Mouse (Mus musculus): ENCODE results near the gene Mysm1.
A peak's percentile ranks its signal among the peaks of the same experiment; 100 is the strongest.

Gene Mysm1

GRCm38 (mm10) chr4:94978590-94979499 is at the start of gene Mysm1:
Gene Mysm1 (minus strand): TSS chr4:94979100.
- DNase-seq (ENCODE audit: extremely low spot score, low spot score), result peak; percentile 95

DNA sequence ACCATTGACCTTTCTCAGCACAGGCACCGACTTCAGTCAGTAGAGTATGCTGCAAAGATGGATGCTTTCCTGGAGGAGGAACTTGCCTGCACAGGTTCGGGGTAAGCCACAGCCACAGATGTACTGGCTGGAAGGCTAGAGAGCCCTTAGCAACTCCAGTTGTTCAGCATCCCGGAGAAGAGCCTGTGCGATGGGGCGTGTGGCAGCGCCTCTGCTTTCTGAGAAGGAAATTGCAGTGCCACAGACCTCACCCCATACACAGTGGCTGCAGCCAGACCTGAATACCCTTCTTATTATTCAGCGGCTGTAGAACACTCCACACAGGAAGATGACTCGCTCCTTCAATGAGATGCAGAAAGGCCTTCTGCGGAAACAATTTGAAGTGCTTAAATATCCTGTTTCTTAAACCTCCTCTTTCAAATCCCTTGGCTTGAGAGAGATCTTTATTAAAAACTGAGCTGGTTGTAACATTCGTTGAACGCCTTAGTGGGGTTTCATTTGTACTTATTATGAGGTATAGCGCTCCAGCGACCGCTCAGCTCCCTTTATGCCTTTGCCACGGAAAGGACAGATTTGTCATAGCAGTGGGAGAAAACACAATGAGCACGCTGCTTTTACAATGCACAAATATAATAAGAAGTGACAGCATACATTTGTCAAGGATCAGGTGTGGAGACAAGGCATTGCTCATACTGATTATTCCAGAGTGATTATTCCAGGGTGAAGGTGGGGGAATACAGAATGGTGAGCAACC is 47.1 kb upstream of the Mysm1 start:
- DNase-seq (ENCODE audit: extremely low spot score, low spot score), result no peak

- DNase-seq (ENCODE audit: extremely low spot score, low spot score), result no peak
Observed at GRCm38 (mm10) chr4:95023350-95023953, 44.6 kb upstream of the Mysm1 start.

- DNase-seq (ENCODE audit: extremely low spot score, low spot score), result no peak
Observed at GRCm38 (mm10) chr4:95021649-95022637, 43.0 kb upstream of the Mysm1 start.

- DNase-seq (ENCODE audit: extremely low spot score, low spot score), result no peak
Observed at GRCm38 (mm10) chr4:95020201-95020600, 41.3 kb upstream of the Mysm1 start.

DNA sequence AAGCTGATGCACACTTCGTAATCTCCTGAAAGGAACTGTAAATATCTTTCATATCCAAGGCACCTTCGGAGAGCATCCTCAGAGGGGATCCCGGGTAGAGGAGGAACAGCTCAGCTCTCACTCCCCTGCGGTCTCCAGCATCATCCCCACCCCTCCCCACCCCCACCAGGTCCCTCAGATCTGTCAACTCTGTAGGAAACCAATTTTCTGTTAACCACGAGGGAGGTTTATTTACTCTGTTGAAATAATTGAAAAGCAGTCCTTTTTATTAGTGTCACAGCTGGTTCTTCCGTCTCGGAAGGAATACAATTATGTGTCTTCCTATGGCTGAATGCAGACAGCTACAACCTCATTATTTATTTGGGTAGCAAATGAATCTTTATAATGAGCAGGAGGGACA is 39.3 kb upstream of the Mysm1 start:
- DNase-seq (ENCODE audit: extremely low spot score, low spot score), result no peak

- no peak for DNase-seq (ENCODE audit: extremely low spot score, low spot score)
Observed at GRCm38 (mm10) chr4:95012706-95013105, 33.8 kb upstream of the Mysm1 start.

DNA sequence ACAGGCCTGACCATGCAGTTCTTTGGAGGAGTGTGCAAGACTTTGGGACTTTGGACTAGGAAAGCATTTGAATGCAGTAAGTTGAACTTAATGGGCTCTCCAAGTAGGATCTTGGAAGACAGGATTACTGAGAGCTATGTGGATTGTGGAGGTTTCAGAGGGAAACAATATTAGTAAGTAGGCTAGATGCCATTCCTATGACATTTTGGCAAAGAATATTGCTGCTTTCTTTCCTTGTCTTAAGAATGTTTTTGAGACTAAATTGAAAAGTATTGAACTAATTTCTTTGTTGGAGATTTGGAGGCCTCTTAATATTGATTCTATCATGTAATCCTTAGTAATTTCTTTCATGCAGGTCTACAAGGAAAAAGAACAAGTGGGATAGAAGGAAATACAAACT is 33.4 kb upstream of the Mysm1 start:
- DNase-seq (ENCODE audit: extremely low spot score, low spot score), result no peak

GRCm38 (mm10) chr4:95008175-95009057 is 29.5 kb upstream of the Mysm1 start:
- DNase-seq (ENCODE audit: extremely low spot score, low spot score), result peak; percentile 73

DNA sequence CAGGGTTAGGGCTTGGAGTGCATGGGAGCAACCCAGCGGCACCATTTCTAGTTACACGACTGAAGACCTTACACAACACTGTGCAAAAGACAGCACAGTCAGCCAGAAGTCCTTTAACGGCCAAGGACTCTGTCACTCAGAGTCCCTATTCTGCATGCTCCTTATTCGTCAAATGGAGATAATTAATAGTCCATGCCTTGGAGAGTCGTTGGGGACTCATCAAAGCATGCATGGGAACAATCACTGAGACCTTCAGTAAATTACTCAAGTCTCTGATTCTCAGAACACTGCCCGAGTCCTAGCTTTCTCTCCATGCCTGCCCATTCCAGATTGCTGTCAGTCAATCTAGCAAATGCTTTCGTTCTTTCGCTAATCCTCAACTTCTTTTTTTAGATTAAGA is 28.9 kb upstream of the Mysm1 start:
- DNase-seq (ENCODE audit: extremely low spot score, low spot score), result no peak

- no peak for DNase-seq (ENCODE audit: extremely low spot score, low spot score)
Observed at GRCm38 (mm10) chr4:95005251-95005830, 26.4 kb upstream of the Mysm1 start.

- no peak for DNase-seq (ENCODE audit: extremely low spot score, low spot score)
Observed at GRCm38 (mm10) chr4:95001043-95001775, 22.3 kb upstream of the Mysm1 start.

GRCm38 (mm10) chr4:95000147-95000546 is 21.2 kb upstream of the Mysm1 start:
- DNase-seq (ENCODE audit: extremely low spot score, low spot score), result no peak

DNA sequence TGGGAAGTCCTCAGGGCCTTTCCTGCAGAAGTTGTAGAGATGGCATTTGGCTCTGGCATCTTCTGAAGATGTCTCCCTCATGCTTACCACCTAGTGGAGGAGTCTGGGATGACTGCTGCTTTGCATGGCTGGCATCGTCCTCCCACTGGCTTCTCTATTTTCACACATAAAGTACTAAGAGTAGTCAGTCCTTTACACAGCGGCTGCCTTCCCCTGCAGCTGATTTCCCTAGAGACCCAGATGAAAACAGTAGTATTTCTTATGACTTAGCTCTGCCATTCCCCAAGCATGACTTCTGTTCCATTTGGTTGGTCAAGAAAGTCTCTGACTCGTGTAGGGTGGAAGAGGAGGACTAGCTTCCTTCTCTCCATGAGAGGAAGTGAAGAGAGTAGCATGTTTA is 20.3 kb upstream of the Mysm1 start:
- DNase-seq (ENCODE audit: extremely low spot score, low spot score), result no peak

DNA sequence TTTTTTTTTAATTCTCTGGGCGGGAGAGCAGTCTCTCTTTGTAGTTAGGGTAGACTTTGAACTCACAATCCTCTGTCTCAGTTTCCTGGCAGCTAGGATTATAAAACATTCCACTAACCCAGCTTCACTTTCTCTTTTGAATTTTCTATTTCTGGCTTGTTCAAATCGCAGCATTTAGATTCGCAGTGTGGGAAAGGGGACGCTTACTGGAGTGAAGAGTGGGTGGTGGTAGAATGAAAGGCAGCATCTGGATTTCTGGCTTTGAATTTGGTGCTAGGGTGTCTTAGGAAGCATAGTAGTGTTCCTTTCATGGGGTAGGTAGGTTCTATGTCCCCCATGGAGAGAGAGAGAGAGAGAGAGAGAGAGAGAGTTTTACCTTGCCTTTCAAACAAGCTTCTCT is 17.0 kb upstream of the Mysm1 start:
- DNase-seq (ENCODE audit: extremely low spot score, low spot score), result no peak

GRCm38 (mm10) chr4:94990204-94990603 is 11.3 kb upstream of the Mysm1 start:
- no peak for DNase-seq (ENCODE audit: extremely low spot score, low spot score)

DNA sequence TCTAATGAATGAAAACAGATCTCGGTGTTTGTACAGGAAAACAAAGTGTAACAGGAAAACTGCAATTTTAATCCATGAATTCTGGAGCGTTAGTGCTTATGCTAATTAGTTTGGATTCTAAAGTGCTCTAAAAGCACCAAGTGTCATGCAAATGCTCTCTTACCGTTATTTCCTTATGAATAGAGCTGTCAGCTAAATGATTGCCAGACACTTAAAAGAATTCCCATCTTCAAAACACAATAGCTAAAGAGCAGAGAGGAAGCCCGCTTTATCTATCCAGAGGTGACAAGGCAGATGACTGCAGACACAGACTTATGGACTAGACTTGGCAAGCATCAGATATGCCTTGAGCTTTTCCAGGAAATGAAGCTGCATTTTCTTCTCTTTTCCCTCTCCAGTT is 8.8 kb upstream of the Mysm1 start:
- DNase-seq (ENCODE audit: extremely low spot score, low spot score), result no peak

GRCm38 (mm10) chr4:94979500-94979915 is 608 bp upstream of the Mysm1 start:
- no peak for DNase-seq (ENCODE audit: extremely low spot score, low spot score)

DNA sequence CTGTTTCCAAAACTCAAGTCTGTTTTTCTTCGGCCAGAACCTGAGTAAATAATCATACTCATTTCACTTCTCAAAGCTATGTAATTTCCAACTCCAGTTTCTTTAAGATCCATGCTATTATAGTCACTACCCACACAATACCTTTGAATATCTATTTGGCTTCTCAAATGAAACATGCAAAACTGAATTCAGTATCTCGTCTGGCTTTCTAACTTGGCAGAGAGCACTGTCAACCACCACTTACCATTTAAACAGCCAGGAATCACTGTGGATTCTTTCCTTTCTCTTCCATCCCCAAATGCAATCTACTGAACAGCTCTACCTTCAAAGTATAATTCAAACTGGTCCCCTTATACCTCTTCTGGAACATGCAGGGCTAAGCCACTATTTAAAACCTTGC is 5.6 kb downstream of the Mysm1 start:
- no peak for DNase-seq (ENCODE audit: extremely low spot score, low spot score)
